Mouse (Mus musculus): ENCODE results near the gene Arid3c.

Arid3c gene

DNA sequence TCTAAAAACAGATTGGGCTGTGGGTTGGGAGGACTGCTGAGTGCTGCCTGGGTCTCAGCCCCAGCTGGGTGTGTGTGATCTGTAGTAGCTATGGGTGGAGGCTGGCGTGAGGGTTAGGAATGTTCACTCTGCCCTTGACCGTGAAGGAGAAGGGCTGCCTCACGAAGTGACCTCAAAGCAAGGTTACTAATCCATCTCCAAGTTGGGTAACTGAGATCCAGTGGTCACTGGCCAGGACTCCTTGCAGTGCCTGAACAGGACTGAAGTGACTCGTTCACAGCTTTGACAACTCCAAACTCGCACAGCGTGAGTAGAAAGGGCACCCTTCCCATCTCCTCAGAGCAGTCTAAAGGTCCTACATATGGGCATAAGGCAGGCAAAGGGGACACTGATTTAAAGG is 52.1 kb downstream of the Arid3c start:
- DNase-seq (ENCODE audit: low read depth, low spot score), result no peak

DNA sequence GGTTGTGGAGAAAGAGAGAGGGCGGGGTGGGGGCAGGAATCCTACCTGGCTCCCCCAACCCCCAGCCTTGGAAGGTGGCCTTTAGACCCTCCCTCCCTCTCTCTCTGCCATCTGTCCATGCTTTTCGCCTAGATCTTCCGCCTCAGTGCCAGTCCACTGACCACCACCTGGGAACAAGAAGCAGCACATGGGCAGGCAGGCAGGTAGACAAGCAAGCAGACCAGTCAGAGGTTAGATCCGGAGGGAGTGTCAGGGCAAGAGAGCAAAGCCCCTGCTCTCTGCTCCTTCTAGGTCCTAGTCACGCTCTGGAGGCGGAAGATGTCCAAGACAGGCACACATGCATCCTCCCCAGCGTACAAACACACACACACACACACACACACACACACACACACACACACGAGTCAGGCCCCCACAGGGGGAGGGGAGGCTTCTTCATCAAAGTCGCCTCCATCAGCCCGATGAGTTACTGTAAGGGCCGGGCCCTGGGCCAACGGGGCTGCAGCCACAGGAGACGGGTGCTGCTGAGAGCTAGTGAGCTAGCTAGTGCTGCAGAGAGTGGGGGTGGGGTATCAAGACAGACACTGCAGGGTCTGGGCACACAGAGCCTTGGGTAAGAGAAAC is 53.8 kb downstream of the Arid3c start:
- DNase-seq (ENCODE audit: low read depth, low spot score), result no peak

GRCm38 (mm10) chr4:41676248-41677005 is 54.5 kb downstream of the Arid3c start:
- peak; percentile 46 for DNase-seq (ENCODE audit: low read depth, low spot score)

All from ZHBTc4 (cell line).